Mouse (Mus musculus): ENCODE data around the gene Psmg4. TPM values are rescaled to one million over a fixed set of nuclear protein-coding genes. Genes with fewer than 3 reads are reported as not detected.

Gene Psmg4
- polyA plus RNA-seq, 2 experiments: 41.1 to 45.0 TPM

DNA sequence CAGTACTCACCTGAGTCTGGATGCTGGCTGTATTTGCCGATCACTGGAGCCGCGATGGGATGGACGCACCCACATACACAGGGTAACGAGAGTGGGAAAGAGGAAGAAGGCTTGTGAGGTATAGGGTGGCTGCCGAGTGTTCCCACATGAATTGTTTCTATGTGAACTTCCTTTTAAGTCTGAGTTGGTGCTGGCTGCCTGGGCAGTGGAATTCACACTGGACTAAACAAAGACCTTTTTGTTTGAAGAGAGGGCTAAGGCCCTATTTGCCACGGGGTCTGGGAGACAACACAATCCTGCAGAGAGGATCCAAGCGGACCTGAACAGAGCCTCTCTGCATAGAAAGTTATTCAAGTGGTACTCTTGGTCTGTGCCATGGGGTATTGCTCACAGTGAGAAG, 30.6 kb downstream of the Psmg4 start:
- Histone ChIP-seq H3K4me2 (ENCODE audit: low read depth) (no peak overlapping the region), H3K4me3 (ENCODE audit: insufficient read depth in 1 of 2, low read depth in 2 of 2, low read length in 2 of 2) (no peak overlapping the region), H3K27me3 (ENCODE audit: control insufficient read depth, insufficient read depth, low read length) (no peaks in the 10 kb centered on the region), H3K9ac (replicated peaks) (no peak overlapping the region), H3K27ac (no peak overlapping the region), H3K4me1 (replicated peaks; ENCODE audit: control insufficient read depth in 2 of 2, insufficient read depth in 2 of 2, low read length in 1 of 2) (no peaks in the 10 kb centered on the region), H3K36me3 (replicated peaks; ENCODE audit: control insufficient read depth, insufficient read depth, low read depth) (peaks cover 92% of the 10 kb centered on the region), H3K9me3 (ENCODE audit: control insufficient read depth, low read length) (no peaks in the 10 kb centered on the region)
- TF ChIP-seq EP300 (IDR thresholded peaks at IDR 0.05; ENCODE audit: low read depth) (no peak), CTCF (IDR thresholded peaks at IDR 0.05; ENCODE audit: low read depth) (no peak)
- DNase-seq (ENCODE audit: low read depth in 3 of 3, low spot score in 3 of 3): no peak
- no peak for ATAC-seq (ENCODE audit: insufficient read depth)
- WGBS (ENCODE audit: insufficient replicate concordance): 75% methylated on average over 8 of the region's 8 CpGs

DNA sequence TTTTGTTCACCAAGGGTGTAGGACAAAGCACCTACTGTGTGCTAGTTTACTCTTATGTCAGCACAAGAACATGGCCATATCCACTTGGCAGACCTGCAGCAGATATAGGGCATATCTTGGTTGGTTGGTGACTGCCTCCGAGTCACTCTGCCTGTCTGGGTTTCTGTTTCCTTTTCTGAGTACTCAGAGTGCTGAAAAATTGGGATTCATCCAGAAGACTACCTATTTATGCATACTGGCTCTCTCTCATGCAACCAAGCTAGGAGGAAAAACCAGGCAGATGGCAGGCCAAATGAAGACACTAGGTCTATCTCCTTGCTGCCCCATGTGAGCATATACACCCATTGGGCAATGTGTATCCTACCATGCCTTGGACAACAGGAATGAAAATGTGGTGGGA, 32.9 kb downstream of the Psmg4 start:
- no peaks in the 10 kb centered on the region for H3K9me3 ChIP-seq (ENCODE audit: control insufficient read depth, low read length)
- 85% methylated on average over 1 of the region's 1 CpGs for WGBS (ENCODE audit: insufficient replicate concordance)
- no peak overlapping the region for H3K4me2 ChIP-seq (ENCODE audit: low read depth)
- H3K4me1 ChIP-seq (replicated peaks; ENCODE audit: control insufficient read depth in 2 of 2, insufficient read depth in 2 of 2, low read length in 1 of 2): no peaks in the 10 kb centered on the region
- peaks cover 87% of the 10 kb centered on the region for H3K36me3 ChIP-seq (replicated peaks; ENCODE audit: control insufficient read depth, insufficient read depth, low read depth)
- no peak for DNase-seq (ENCODE audit: low read depth in 3 of 3, low spot score in 3 of 3)
- H3K4me3 ChIP-seq (ENCODE audit: insufficient read depth in 1 of 2, low read depth in 2 of 2, low read length in 2 of 2): no peak overlapping the region
- H3K9ac ChIP-seq (replicated peaks): no peak overlapping the region
- H3K27me3 ChIP-seq (ENCODE audit: control insufficient read depth, insufficient read depth, low read length): no peaks in the 10 kb centered on the region
- no peak for TF ChIP-seq EP300 (IDR thresholded peaks at IDR 0.05; ENCODE audit: low read depth)
- no peak for TF ChIP-seq CTCF (IDR thresholded peaks at IDR 0.05; ENCODE audit: low read depth)
- ATAC-seq (ENCODE audit: insufficient read depth): no peak
- no peak overlapping the region for H3K27ac ChIP-seq

DNA sequence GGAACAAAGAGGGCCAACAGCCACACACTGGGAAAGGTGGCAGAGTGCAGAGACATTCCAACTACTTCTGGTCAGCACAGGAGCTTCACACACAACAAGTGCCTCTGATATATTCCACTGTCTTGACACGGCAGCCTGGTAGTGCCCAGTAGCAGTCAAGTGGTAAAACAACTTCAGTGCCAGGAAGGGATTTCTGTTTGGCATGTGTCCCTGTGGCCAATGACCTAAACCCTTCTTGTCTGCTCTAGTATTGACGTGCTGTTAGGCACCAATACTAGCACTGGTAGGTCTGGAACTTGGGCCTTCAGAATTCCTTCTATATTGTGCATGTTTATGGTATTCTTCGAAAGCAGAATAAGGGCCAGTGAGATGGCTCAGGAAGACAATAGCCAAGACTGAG, 42.5 kb downstream of the Psmg4 start:
- H3K9me3 ChIP-seq (ENCODE audit: control insufficient read depth, low read length): no peaks in the 10 kb centered on the region
- no peaks in the 10 kb centered on the region for H3K27me3 ChIP-seq (ENCODE audit: control insufficient read depth, insufficient read depth, low read length)
- H3K4me2 ChIP-seq (ENCODE audit: low read depth): no peak overlapping the region
- no peak for TF ChIP-seq CTCF (IDR thresholded peaks at IDR 0.05; ENCODE audit: low read depth)
- H3K4me1 ChIP-seq (replicated peaks; ENCODE audit: control insufficient read depth in 2 of 2, insufficient read depth in 2 of 2, low read length in 1 of 2): 0 out of 4 replicates have a peak, but pooled peaks cover 0 to 2% of the 10 kb centered on the region in 2 experiments
- ATAC-seq (ENCODE audit: insufficient read depth) (no peak), DNase-seq (ENCODE audit: low read depth in 3 of 3, low spot score in 3 of 3) (no peak)
- no peak overlapping the region for H3K4me3 ChIP-seq (ENCODE audit: insufficient read depth in 1 of 2, low read depth in 2 of 2, low read length in 2 of 2)
- H3K36me3 ChIP-seq (replicated peaks; ENCODE audit: control insufficient read depth, insufficient read depth, low read depth): peaks cover 43% of the 10 kb centered on the region
- WGBS (ENCODE audit: insufficient replicate concordance): 92% methylated on average over 3 of the region's 3 CpGs
- H3K9ac ChIP-seq (replicated peaks): no peak overlapping the region
- H3K27ac ChIP-seq: no peak overlapping the region

DNA sequence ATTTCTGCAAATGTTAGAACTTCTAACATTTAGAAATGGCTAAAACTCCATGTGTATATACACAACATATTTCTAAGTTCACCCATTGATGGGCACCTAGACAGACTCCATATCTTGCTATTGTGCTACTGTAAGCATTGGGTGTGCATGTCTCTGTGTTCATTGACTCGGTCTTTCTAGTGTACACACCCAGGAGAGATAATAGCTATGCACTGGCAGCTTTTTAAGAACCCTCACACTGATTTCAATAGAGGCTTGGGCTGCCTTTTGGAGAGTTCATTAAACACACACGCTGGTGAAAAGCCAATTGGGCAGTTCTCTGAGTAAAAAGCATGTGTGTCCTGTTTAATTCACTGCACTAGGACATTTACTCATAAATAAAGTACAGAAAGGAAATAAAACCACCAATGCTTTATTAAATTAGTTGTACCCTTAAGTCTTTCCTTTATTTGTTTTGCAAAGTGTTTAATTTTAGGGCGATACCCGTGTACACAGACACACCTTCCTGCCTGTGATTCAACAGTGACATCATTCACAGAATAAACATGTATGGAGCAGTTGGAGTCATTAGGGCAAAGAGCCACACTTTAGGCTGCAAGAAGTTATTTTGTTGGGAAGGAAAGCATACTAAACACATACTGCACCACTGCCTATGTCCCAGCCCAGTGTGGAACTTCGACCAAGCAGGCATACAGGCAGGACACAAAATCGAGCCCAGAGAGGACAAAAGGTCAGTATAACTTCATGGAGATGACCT, 45.1 kb downstream of the Psmg4 start:
- no peak overlapping the region for H3K4me2 ChIP-seq (ENCODE audit: low read depth)
- WGBS (ENCODE audit: insufficient replicate concordance): 74% methylated on average over 6 of the region's 6 CpGs
- H3K9me3 ChIP-seq (ENCODE audit: control insufficient read depth, low read length): no peaks in the 10 kb centered on the region
- peaks cover 26% of the 10 kb centered on the region for H3K36me3 ChIP-seq (replicated peaks; ENCODE audit: control insufficient read depth, insufficient read depth, low read depth)
- DNase-seq (ENCODE audit: low read depth in 3 of 3, low spot score in 3 of 3) (no peak), ATAC-seq (ENCODE audit: insufficient read depth) (no peak)
- H3K4me1 ChIP-seq (replicated peaks; ENCODE audit: control insufficient read depth in 2 of 2, insufficient read depth in 2 of 2, low read length in 1 of 2): 0 out of 4 replicates have a peak, but pooled peaks cover 0 to 2% of the 10 kb centered on the region in 2 experiments
- H3K4me3 ChIP-seq (ENCODE audit: insufficient read depth in 1 of 2, low read depth in 2 of 2, low read length in 2 of 2): no peak overlapping the region
- no peak overlapping the region for H3K9ac ChIP-seq (replicated peaks)
- no peak overlapping the region for H3K27ac ChIP-seq
- TF ChIP-seq EP300 (IDR thresholded peaks at IDR 0.05; ENCODE audit: low read depth) (no peak), CTCF (IDR thresholded peaks at IDR 0.05; ENCODE audit: low read depth) (no peak)
- no peaks in the 10 kb centered on the region for H3K27me3 ChIP-seq (ENCODE audit: control insufficient read depth, insufficient read depth, low read length)

DNA sequence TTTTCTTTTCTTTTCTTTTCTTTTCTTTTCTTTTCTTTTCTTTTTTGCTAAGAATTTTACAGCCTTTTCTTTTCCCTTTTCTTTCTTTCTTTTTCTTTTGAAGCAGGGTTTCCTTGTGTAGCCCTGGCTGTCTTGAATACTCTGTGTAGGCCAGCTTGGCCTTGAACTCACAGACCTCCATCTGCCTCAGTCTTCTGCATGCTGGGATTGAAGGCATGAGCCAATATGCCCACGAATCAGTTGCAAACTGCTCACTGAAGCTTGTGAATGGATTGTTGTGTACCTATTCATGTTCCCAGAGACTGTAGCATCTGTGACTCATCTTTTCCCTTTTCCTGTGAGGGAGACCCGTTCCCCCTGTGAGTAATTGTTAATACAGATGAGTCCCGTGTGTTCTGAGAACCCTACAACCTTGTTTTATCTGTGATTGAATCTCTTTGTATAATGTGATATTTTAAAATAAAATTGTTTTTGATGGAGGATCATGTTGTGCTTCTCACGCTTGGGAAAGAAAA, 48.6 kb downstream of the Psmg4 start:
- Histone ChIP-seq H3K27ac (no peak overlapping the region), H3K36me3 (replicated peaks; ENCODE audit: control insufficient read depth, insufficient read depth, low read depth) (peaks cover 20% of the 10 kb centered on the region), H3K27me3 (ENCODE audit: control insufficient read depth, insufficient read depth, low read length) (no peaks in the 10 kb centered on the region), H3K9ac (replicated peaks) (no peak overlapping the region), H3K4me3 (ENCODE audit: insufficient read depth in 1 of 2, low read depth in 2 of 2, low read length in 2 of 2) (no peak overlapping the region), H3K4me2 (ENCODE audit: low read depth) (no peak overlapping the region), H3K4me1 (replicated peaks; ENCODE audit: control insufficient read depth in 2 of 2, insufficient read depth in 2 of 2, low read length in 1 of 2) (0 out of 4 replicates have a peak, but pooled peaks cover 0 to 2% of the 10 kb centered on the region in 2 experiments), H3K9me3 (ENCODE audit: control insufficient read depth, low read length) (no peaks in the 10 kb centered on the region)
- no peak for DNase-seq (ENCODE audit: low read depth in 3 of 3, low spot score in 3 of 3)
- TF ChIP-seq EP300 (IDR thresholded peaks at IDR 0.05; ENCODE audit: low read depth) (no peak), CTCF (IDR thresholded peaks at IDR 0.05; ENCODE audit: low read depth) (no peak)
- 58% methylated on average over 4 of the region's 4 CpGs for WGBS (ENCODE audit: insufficient replicate concordance)
- ATAC-seq (ENCODE audit: insufficient read depth): no peak

All from liver, embryonic 14.5 days (tissue).